Mouse (Mus musculus) layer of hippocampus, adult 9-10 months (tissue): Measurements from ENCODE around the gene Marcksl1.

Experiments used
- DNase-seq: peaks from one replicate; pipeline ENCODE4 v3.0.0; 2022; ENCODE audit warnings: low spot score

Marcksl1 gene

DNA sequence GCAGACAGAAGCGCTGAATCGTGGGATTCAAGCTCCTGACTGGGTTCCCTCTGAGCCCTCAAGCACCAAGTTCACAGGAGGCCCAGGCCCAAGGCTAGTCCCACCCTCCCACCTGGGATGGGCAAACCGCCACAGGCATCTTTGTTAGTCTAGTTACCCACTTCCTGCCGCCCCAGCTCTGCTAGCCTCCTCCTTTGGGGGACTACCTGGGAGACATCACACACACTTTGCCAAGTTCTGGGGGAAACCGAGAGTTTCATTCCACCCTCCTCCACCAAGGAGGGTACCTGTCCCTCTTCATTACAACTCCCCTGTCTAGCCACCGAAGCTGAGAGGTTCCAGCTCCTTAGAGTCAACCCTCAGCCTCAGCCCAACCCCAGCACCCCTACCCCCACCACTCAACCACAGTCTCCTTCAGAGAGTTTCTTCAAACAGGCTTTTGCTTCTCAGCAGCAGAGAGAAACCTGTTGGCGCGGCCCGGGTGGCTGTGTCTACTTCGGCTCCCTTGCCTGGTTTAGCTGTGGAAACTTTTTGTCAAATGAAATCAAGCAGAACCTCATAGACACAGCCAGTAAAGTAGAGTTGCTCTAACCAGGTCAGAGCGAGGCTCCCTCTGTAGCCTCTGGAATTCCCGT lies 45.1 kb downstream of the Marcksl1 start:
- DNase-seq: no peak

DNA sequence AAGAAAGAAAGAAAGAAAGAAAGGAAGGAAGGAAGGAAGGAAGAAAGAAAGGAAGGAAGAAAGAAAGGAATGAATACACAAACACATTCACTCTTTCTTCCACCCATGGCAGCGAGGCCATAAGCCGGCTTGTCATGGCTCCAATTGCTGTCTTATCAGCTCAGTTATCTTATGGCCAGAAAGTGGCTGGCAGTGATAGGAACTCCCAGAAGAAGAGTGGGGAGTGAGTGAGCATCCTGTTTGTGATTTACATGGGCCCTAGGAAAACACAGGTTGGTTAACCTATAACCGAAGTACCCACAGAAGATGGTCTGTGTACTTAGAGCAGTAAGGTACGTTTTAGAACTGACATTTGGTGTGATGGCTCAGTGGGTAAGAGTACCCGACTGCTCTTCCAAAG lies 47.8 kb downstream of the Marcksl1 start:
- no peak for DNase-seq

DNA sequence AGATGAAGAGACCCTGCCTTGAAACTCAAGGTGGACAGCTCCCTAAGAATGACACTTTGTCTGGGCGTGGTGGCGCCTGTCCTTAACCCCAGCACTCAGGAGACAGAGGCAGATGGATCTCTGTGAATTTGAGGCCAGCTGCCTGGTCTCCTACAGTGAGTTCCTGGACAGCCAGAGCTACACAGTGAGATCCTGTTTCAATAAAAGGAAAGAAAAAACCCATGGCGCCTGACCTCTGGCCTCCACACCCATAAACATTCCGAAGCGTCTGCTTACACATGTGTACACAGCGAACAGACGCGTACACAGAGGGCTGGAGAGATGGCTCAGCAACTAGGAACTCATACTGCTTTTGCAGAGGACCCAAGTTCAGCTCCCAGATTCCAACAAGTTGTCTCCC lies 50.3 kb downstream of the Marcksl1 start:
- no peak for DNase-seq

DNA sequence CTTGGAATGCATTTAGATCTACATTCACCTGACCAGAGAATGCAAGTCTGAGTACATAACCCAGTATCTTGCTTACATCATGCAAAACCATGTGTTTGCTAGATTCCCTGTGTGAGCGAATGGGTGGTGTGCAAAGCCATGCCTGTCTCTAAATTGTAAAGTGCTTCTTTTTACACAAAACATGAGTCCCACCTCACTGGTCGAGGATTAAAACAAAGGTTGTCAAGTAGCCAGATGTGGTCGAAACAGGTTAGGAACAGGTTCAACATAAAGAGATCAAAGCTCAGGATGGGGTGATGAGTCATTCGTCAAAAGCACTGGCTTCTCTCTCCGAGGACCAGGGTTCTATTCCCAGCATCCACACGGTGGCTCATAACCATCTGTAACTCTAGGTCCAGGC lies 51.8 kb downstream of the Marcksl1 start:
- no peak for DNase-seq
